Mouse (Mus musculus) skeletal muscle tissue, adult 2 months (tissue): ENCODE data around the gene Fam216a.
A peak's percentile ranks its signal among the peaks of the same experiment; 100 is the strongest.
"Not testable (repeated sequence)": the region's sequence is repeated elsewhere in the genome, so short reads cannot be mapped to it uniquely, and the experiment has no call there.

Experiments
- DNase-seq: peaks from one replicate; pipeline ENCODE4 v3.0.0-alpha.2; 2012; ENCODE audit warnings: low read depth, low spot score

Fam216a gene

GRCm38 (mm10) chr5:122372192-122372769 lies at the start of gene Fam216a:
TSS of gene Fam216a (minus strand) at chr5:122372364.
- peak; percentile 98 for DNase-seq

- DNase-seq: no peak
Observed at GRCm38 (mm10) chr5:122421271-122422068, 49.3 kb upstream of the Fam216a start, which contains the start of gene Anapc7. TSS of gene Anapc7 (plus strand) at chr5:122421693.

GRCm38 (mm10) chr5:122420676-122421075 lies 48.5 kb upstream of the Fam216a start:
- not testable (repeated sequence) for DNase-seq

- no peak for DNase-seq
Observed at GRCm38 (mm10) chr5:122415465-122415864, 43.3 kb upstream of the Fam216a start.

- no peak for DNase-seq
Observed at GRCm38 (mm10) chr5:122414351-122414750, 42.2 kb upstream of the Fam216a start.

GRCm38 (mm10) chr5:122412826-122413225 lies 40.7 kb upstream of the Fam216a start:
- DNase-seq: peak; percentile 41

GRCm38 (mm10) chr5:122411892-122412291 lies 39.7 kb upstream of the Fam216a start:
- DNase-seq: no peak

- DNase-seq: no peak
Observed at GRCm38 (mm10) chr5:122409692-122410645, 37.8 kb upstream of the Fam216a start.

GRCm38 (mm10) chr5:122405537-122405936 lies 33.4 kb upstream of the Fam216a start:
- no peak for DNase-seq

GRCm38 (mm10) chr5:122403362-122403761 lies 31.2 kb upstream of the Fam216a start:
- no peak for DNase-seq

- peak; percentile 58 for DNase-seq
Observed at GRCm38 (mm10) chr5:122402772-122403171, 30.6 kb upstream of the Fam216a start.

- DNase-seq: no peak
Observed at GRCm38 (mm10) chr5:122402160-122402559, 30.0 kb upstream of the Fam216a start.

GRCm38 (mm10) chr5:122401303-122401640 lies 29.1 kb upstream of the Fam216a start:
- DNase-seq: peak; percentile 36

GRCm38 (mm10) chr5:122400628-122401302 lies 28.6 kb upstream of the Fam216a start:
- peak; percentile 87 for DNase-seq

- no peak for DNase-seq
Observed at GRCm38 (mm10) chr5:122399871-122400270, 27.7 kb upstream of the Fam216a start.

- DNase-seq: no peak
Observed at GRCm38 (mm10) chr5:122397495-122397894, 25.3 kb upstream of the Fam216a start.

- peak; percentile 37 for DNase-seq
Observed at GRCm38 (mm10) chr5:122396791-122397190, 24.6 kb upstream of the Fam216a start.

GRCm38 (mm10) chr5:122393887-122394286 lies 21.7 kb upstream of the Fam216a start:
- DNase-seq: peak; percentile 46

- no peak for DNase-seq
Observed at GRCm38 (mm10) chr5:122392227-122393004, 20.3 kb upstream of the Fam216a start.

- DNase-seq: peak; percentile 89
Observed at GRCm38 (mm10) chr5:122391786-122392180, 19.6 kb upstream of the Fam216a start, which contains the start of gene Arpc3. TSS of gene Arpc3 (plus strand) at chr5:122391878.
